Mouse (Mus musculus) testis, adult 2 months (tissue): ENCODE data around the gene Dnm3.

Source experiments
- CTCF ChIP-seq: fragments of 200-500 bp; IDR thresholded peaks from 2 replicates; pipeline ENCODE4 v1.5.1; 2012; ENCODE audit warnings: low read depth, mild to moderate bottlenecking, inconsistent platforms, low read length, moderate library complexity; ENCODE audit not compliant: control insufficient read depth, insufficient read depth, insufficient replicate concordance
- POLR2A ChIP-seq: fragments of 200-500 bp; IDR thresholded peaks from 2 replicates; pipeline ENCODE4 v1.6.1; 2012; ENCODE audit warnings: low read depth, mild to moderate bottlenecking, inconsistent platforms, low read length, moderate library complexity; ENCODE audit not compliant: control insufficient read depth

DNA sequence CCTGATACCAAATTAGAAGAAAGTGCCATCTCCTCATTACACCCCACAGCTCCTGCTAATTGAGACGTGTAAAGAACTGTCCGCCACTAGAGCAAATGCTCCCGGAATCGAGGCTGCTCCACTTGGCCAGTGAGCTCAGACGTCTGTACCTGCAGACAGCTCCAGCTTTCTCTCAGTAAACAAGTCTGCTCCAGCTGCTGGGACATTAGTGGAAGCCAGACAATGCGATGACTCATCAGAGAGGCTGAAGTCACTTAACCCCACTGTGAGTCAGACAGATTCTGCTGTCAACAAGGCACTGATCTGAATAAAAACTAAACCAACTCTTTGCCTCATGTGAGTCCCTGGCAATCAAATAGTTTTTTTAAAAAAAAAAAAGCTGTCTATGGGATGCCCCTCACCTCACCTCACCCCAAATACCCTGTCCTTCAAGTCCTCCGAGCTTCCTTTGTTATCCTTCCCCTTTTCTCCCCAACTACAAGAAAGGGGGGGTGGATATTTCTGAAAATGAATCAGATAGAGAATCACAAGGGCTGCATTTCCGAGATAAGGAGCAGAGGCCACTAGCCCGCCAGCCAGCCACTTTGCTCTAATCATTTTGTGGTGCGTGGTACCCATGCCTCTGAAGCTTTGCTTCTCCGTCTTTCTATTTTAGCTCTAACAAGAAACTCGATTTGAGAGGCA, 31.6 kb upstream of the Dnm3 start:
- TF ChIP-seq CTCF (no peak), POLR2A (no peak)
